Mouse (Mus musculus) CH12F3 (cell line): Measurements from ENCODE around the gene Grb10.

ENCODE experiments used
- in situ Hi-C: fragments of 300-500 bp; cut with MboI; formaldehyde crosslinking; loops from 2 replicates; pipeline ENCODE4 v1.14.3; 2020; ENCODE audit warnings: low sequenced_read_pairs

Gene Grb10

DNA sequence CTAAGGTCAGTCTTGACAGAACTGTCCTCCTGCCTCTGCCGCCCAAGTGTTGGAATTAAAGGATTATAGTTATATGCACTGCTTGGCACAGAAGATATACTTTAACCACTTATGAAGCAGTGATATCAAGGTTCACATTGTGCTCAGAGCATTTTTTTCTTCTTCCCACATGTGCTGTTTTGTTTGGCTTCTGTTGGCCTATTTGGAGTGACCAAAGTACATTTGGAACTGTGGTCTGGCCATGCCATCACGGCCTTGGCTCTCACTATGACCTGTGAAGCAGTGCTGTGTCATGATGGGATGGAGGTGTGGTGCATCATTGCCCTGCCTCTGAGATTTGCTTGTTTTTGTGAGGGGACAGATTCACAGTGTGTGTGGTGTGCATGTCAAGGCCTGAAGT lies 109.9 kb downstream of the Grb10 start:
- in situ Hi-C loops: no loop called here

DNA sequence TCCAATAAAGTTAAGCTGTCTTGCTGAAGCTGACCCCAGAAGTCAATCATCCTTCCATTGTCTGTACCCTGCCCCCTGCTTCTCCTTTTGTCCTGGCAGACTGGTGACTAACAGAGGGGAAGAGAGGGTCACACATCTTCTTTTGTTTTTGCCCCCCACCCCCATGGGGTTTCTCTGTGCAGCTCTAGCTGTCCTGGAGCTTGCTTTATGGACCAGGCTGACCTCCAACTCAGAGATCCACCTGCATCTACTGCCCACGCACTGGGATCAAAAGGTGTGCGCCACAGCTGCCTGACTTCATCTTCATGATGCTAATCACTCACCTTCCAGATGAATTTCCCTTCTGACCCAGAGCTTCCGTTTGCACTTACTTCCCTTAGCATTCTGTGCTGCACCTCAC lies 114.6 kb downstream of the Grb10 start:
- in situ Hi-C loops: no loop called here

DNA sequence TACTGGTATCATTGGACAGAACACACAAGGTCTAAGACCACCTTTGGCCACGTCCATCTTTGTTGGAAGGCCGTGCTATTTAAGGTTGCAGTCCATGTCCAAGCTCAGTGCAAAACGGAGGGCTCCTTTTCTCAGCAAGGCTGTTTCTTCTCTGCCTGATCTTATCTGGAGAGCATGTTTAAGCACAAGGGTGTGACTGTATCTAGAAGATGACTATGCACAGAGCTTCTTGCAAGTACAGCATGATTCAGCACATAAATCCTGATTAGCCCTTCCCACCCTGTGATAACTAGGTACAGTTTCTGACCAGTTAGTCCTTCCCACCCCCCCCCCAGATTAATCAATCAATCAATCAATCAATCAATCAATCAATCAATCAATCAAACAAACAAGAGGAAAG lies 115.1 kb downstream of the Grb10 start:
- in situ Hi-C loops: no loop called here

DNA sequence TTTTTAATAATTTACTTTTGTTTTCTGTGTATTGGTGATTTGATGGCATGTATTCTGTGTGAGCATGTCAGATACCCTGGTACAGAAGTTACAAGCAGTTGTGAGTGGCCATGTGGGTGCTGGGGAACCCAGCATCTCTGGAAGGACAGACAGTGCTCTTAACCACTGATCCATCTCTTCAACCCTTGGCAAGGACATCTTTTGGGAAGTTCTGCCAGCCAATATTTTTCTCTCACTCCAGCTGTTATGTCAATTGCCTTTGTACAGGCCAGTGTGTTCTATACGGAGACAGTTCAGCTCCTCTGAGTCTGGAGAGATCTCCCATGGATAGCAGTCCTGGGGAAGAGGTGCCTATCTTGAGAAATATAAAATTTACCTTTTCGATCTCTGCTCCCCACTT lies 116.4 kb downstream of the Grb10 start:
- in situ Hi-C loops: no loop called here

DNA sequence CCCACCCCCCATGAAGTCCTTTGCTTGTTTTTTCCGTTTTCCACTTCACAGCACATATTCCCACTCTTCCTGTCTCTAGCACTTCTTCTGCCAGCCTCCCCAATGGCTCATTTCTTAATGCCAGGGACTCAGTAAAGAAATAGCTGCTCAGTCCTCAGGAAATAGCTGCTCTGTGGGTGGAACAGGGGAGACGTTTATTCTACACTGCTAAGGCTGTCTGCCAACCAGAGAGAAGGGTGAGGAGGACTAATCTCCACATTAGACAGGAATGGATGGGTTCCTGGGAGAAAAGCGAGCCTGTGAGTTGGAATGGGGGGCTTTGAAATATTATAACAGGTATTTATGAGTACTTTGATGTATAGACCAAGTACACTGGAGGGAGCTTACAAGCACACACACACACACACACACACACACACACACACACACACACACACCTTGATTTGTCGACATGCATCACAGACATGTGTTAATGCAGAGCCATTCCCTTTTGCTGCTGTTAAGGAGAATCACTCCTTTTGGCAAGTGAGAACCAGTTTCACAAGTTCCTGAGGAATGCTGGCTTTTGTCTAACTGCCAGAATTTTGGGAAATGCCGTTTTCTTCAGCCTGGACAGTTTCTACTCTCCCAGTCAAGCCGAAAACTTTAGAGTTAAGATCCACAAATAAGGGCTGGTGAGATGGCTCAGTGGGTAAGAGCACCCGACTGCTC lies 130.6 kb downstream of the Grb10 start:
- in situ Hi-C loops: no loop called here

DNA sequence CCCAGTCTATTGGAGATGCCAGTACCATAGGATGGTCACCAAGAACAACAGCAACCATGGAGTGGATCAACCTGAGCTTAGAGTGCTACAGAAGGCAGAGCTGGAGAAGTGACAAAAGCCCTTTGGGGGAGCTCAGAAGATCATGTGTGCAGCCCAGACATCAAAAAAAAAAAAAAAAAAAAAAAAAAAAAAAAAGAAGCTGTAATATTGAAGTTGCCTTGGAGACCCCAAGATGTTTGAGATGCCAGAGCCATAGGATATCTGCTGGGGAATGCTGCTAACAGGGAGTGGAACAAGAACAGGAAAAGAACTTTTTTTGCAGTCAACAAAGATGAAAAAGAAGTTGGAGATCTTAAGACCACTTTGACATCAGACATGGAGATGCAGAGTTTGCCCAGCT lies 133.0 kb downstream of the Grb10 start:
- in situ Hi-C loops: no loop called here

DNA sequence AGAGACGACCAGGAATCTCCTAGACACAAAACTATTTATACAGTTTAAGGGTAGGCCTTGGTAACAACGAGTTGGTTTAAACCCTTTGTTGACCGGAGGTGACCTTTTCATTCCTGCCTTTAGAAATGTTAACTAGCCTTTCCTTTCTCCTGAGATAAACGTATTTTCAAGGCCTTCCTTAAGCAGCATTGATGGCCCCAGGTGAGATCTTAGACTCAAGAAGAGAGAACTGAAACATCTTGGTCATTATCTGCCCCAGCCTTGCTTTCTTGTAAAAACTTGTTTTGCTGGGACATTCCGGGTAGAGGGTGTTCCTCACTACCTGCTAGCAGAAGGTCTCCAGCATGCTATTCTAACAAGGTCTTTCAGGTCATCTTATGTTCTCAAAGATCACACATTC lies 133.5 kb downstream of the Grb10 start:
- in situ Hi-C loops: no loop called here

DNA sequence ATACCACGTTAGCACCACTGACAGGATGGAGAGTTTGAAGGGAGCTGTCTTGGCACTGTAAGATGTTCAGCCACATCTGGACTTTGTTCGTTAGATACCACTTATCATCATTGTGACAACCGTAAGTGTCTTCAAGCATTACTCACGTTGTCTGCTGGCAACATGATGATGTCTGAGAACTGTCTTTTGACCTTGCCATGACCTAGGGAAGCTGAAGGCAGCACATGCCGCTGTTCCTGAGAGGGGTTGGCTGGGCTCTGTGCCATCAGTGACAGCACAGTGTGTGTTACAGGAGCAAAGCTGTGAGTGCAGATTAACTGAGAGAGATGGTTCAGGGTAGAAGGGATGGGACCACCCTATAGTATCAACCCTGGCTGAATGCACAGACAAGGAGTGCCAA lies 137.0 kb downstream of the Grb10 start:
- in situ Hi-C loops: no loop called here

DNA sequence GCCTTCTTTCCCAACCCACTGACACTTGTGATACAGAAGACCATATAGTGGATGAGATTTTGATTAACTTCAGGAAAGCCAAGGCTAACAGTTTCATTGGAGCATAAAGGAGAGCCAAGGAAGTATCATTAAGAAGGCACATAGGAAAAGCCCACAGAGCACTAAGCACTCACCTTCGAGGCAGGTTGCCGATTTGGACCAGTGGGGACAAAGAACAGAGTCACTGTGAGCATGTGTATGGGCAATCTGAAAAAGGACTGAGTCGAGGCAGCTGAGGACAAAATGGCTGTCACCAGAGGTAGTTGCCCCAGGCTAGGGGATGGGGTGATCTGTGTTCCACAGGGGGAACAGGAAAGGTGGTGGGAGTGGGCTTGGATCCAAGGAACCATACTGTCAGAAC lies 140.0 kb downstream of the Grb10 start:
- in situ Hi-C loops: no loop called here

DNA sequence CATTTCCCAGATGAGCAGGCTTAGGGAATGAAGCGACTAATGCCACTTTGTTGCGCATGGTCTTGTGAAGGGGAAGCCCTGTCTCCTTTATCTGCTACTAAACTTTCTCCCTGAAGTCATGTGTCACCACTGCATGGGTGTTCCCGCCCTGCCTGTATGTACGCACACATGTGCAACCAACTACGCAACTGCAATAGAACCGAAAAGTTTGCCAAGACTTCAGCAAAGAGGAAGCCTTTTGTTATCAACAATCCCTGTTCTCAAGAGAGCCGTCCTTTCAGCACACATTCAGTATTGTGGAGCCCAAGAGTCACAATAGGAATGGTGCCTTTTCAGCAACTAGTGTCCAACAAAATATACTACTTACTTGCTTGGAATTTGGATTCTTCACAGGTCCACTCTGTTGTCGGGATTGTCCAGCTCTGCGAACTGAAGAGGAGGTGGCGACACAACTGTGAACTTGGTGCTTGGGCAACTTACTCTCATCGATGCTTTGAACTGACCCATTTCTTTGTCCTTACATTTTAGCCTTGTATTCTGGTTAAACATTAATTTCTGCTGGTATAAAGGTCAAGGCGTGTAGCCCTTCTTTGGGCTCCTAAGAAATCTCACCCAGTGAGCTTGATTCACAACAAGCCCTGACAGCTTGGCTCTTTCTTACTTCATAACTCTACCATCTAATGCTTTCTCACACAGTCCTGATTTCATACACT lies 140.7 kb downstream of the Grb10 start, which contains the start of gene Ddc:
Gene Ddc (minus strand): TSS at position 500 of the 713 bp plus-strand sequence.
- in situ Hi-C loops: no loop called here

DNA sequence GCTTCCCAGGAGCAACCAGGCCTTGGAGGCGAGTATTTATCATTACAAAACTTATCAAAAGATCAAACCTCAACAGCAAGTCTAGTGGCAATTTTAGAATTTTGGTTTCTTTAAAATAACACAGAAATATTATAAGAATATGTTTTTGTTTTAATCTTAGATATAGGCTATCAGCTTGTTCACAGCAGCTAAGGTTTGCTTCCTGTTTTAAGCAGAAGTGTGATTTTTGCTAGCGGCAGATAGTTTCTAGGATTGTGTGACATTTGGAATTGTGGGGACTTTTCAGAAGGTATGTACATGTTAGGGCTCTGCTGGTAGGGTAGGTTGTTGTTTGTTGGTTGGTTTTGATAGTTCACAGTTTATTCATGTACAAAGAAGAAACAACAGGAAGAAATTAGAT lies 143.0 kb downstream of the Grb10 start:
- in situ Hi-C loops: no loop called here

DNA sequence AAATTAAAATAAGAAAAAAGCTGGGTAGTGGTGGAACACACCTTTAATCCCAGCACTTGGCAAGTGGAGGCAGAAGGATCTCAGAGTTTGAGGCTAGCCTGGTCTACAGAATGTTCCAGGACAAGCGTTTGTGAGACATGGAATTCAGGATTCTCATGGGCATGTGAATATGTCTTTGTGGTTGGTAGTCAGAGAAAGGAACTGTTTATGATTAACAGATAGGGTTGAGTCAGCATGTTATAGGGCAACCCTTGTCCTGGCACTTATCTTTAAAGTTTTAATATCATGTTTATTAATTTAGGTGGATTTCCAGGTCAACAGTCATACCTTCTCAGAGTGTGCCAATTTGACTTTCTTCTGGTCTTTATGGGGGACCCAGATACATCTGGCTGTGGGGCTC lies 144.7 kb downstream of the Grb10 start:
- in situ Hi-C loops: no loop called here

DNA sequence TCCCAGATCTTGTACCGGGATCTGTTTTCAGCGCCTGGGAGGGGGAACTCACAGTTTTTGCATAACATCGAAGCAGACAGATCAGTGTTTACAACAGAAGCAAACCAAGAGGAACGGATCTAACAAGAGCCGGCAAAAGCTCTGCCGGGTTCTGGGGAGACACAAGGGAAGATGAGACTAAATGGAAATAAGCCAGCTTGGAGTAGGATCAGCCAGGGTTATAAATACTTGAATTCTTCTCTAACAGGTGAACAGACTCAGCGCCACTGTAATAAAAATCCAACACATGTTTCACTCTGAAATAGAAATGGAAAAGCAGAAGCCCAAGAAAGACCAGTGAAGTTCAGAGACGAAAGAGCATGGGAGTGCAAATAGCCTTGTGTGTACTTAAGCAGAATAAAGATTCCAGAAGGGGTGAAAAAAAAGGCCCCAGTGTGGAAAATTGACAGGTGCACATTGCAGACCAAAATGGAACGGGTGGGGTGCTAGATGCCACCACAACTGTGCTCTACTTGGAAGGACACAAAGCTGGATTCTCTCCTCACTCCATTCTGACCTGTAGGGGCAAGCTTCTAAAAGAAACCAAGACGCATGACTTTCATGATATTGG lies 145.4 kb downstream of the Grb10 start:
- in situ Hi-C loops: no loop called here

DNA sequence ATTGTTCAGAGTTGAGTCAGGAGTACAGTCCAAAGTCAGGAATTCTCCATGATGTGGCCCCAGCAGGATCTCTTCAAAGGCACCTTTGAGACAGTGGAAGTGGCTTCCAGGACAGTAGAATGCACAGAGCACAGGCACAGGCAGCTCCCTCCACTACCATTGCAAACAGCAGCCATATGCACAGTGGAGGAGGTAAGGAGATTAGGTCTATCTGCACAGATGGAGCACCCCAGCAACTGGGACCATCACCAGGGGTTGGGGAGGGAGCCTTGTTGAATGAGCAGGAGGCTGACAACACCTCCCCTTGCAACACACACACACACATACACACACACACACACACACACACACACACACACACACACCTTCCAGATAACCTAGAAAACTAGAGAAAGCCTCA lies 146.7 kb downstream of the Grb10 start:
- in situ Hi-C loops: no loop called here

DNA sequence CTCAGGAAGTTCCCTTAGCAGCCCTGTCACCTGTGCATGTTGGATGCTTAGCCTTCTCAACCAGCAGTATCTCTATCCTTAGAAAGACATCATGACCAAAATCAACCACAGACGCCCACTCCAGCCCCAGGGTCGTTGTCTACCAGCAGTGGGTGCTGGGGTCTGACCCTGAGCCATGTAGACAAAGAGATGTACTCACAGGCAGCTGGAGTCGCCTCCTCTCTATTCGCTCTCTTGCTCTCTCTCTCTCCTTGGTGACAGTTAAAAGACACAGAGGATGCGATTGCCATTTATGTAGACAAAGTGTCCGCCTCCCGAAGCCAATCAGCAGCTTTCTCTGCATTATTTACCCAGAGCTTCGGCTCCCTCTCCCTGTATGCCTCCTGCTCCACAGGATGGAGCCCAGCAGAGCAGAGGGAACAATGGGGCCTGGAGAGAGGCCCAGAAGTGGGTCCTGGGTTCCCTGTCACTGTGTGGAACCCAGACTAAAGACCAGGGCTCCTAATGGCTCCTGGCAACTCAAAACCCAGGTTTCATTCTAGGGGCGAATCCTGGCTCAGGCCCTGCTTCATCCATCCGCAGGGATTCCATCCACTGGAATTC lies 148.2 kb downstream of the Grb10 start:
- in situ Hi-C loops: no loop called here

DNA sequence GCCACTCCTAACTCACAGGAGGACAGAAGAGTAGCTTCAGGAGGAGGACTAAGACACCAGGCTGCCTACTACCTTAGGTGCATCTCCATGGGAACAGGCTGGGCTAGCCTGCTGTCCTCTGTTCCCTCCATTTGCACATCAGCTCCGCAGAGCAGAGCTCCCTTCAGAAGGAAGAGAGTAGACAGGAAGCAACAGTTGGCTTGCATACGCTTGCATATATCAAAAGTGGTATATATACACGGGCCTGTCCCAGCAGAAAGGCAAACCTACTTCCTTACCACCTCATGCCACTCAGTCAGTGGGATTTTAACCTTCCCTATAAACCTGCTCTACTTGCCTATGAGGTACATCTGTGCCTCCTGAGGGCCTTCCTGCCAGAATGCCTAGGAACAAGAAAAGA lies 149.8 kb downstream of the Grb10 start:
- in situ Hi-C loops: no loop called here

DNA sequence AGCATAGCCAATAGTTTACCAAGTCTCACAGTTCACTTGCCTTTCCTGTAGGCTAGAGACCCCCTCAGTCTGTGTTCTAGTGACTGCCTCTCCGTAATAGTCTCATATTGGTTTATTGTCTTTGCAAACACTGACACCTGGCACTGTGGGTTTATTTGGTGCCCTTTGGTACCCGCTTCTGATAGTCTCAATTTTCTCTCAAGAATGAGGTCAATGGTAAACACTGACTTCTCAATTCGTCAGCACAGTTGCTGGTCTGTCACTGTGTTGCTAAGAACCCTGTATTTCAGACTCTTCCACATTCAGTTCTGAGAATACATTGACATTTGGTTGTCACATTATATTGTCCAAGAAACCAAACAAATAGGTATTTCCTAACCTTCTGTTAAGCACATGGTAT lies 150.4 kb downstream of the Grb10 start:
- in situ Hi-C loops: no loop called here

DNA sequence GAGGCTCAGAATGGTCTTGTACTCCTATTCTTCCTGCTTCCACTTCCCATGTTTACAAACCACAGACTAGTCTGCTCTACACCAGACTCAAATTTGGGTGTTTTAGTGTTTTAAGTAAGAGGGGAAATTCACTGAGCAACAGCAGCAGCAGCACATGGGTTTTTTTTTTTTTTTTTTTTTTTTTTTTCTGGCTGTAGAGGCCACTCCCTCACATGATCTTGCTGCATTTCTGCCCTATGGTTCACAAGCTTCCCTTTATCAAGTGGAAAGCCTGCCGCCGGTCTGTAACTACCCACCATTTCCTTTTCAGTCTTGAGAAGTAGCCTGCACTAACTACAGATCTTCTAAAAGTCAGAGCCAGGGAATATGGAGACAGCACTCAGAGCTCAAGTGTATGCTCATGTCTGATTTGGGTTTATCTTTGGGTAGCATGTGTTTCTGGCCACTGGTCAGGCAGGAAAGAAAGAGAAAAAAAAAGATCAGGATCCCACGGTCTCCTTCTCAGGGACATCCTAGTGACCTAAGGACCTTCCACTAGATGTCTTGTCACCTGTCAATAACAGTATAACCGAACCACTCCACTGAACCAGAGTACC lies 152.0 kb downstream of the Grb10 start:
- in situ Hi-C loops: no loop called here

DNA sequence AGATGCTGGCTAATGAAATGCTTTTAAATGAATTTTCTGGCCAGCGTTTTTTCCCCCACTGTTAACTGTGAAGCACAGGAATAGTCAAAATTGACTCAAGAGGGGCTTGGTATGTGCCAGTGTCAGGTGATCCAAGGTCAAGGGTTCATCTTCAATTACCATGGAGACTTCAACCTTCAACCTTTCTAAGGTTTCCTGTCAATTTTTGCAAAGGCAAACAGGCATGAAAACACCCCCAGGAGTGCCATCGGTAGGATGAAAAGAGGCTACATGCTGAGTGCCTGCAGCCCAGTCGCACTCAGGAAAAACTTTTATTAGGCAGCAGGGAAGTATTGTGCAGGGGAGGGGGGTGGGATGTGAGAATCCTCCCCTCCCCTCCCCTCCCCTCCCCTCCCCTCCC lies 152.6 kb downstream of the Grb10 start:
- in situ Hi-C loops: no loop called here

DNA sequence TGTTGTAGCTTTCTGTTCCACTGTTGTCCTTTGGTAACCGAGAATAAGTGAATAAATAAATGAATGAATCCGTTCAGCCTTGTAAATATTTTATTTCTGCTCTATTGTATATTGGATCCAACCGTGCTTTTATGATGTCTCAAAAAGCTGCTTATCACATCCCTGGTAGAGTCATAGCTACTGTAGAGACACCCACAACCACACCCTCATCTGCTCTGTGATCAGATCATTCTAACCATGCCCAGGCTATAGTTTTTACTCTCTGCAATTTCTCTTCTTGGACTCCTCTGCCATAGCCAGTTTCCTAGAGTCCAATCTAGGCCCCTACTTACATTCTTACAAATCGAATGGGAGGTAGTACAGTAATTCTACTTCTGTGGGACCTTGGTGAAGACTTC lies 153.2 kb downstream of the Grb10 start:
- in situ Hi-C loops: no loop called here

DNA sequence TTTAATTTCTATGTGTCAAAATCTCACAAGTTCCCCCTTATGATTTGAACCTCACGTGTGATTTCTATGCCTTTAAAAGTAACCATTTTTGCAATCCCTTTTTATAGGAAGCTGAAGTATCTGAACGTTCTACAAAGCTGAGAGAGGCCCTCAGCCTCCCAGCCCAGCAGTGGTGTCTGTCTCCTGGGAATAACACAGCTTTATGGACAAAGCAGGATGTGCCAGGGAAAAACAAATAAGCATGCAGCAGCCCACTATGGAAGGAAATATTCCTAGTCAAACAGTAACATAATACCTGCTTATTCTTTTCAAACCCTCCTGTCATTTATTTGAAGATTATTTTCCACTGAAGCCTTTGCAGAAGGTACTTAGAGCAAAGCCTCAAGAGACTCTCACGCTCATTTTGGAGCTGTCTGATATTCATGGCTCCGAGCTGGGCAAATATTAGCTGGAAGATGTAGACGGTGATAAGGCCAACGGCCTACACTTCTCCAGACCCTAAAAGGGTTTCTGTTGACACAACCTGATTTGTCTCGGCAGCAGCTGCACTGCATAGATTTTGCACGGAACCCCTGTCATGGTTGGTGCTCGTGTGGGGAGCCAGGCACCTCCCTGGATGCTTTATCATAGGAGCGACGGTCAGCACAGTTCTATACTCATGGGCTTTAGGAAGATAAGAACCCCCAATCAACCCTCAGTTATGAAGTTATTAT lies 153.8 kb downstream of the Grb10 start:
- in situ Hi-C loops: no loop called here
